Mouse (Mus musculus): ENCODE results near the gene Cpm. TPM values are rescaled to one million over a fixed set of nuclear protein-coding genes. Genes with fewer than 3 reads are reported as not detected.

The Cpm gene
- polyA plus RNA-seq, 1 experiment = 11.8 TPM

GRCm38 (mm10) chr10:117642491-117643262, 13.4 kb downstream of the Cpm start:
- WGBS = 94% methylated on average over 15 of the region's 15 CpGs
- no peak for DNase-seq (ENCODE audit: low read depth, low spot score)

- DNase-seq (ENCODE audit: low read depth, low spot score) = no peak
- 80% methylated on average over 6 of the region's 6 CpGs for WGBS
These were observed 14.0 kb downstream of the Cpm start for GRCm38 (mm10) chr10:117643302-117643701.

GRCm38 (mm10) chr10:117643711-117644428, 14.6 kb downstream of the Cpm start:
- 63% methylated on average over 12 of the region's 12 CpGs for WGBS
- DNase-seq (ENCODE audit: low read depth, low spot score) = no peak

- DNase-seq (ENCODE audit: low read depth, low spot score) = no peak
- 15% methylated on average over 8 of the region's 8 CpGs for WGBS
These were observed 15.1 kb downstream of the Cpm start for GRCm38 (mm10) chr10:117644429-117644748.

GRCm38 (mm10) chr10:117644828-117645227, 15.5 kb downstream of the Cpm start:
- WGBS = 79% methylated on average over 11 of the region's 11 CpGs
- no peak for DNase-seq (ENCODE audit: low read depth, low spot score)

GRCm38 (mm10) chr10:117645487-117645964, 16.2 kb downstream of the Cpm start:
- WGBS = 89% methylated on average over 7 of the region's 7 CpGs
- DNase-seq (ENCODE audit: low read depth, low spot score) = no peak

GRCm38 (mm10) chr10:117646482-117647157, 17.3 kb downstream of the Cpm start:
- 93% methylated on average over 5 of the region's 5 CpGs for WGBS
- no peak for DNase-seq (ENCODE audit: low read depth, low spot score)

- 81% methylated on average over 13 of the region's 13 CpGs for WGBS
- DNase-seq (ENCODE audit: low read depth, low spot score) = no peak
These were observed 17.8 kb downstream of the Cpm start for GRCm38 (mm10) chr10:117647158-117647505.

GRCm38 (mm10) chr10:117647964-117648472, 18.7 kb downstream of the Cpm start:
- 90% methylated on average over 2 of the region's 2 CpGs for WGBS
- no peak for DNase-seq (ENCODE audit: low read depth, low spot score)

- WGBS = 71% methylated on average over 3 of the region's 3 CpGs
- DNase-seq (ENCODE audit: low read depth, low spot score) = no peak
These were observed 19.3 kb downstream of the Cpm start for GRCm38 (mm10) chr10:117648643-117649042.

GRCm38 (mm10) chr10:117649292-117650041, 20.2 kb downstream of the Cpm start:
- WGBS = 83% methylated on average over 11 of the region's 11 CpGs
- no peak for DNase-seq (ENCODE audit: low read depth, low spot score)

- 72% methylated on average over 12 of the region's 12 CpGs for WGBS
- DNase-seq (ENCODE audit: low read depth, low spot score) = no peak
These were observed 20.8 kb downstream of the Cpm start for GRCm38 (mm10) chr10:117650042-117650655.

GRCm38 (mm10) chr10:117650725-117651124, 21.4 kb downstream of the Cpm start:
- no peak for DNase-seq (ENCODE audit: low read depth, low spot score)
- 89% methylated on average over 7 of the region's 7 CpGs for WGBS

GRCm38 (mm10) chr10:117651587-117652377, 22.5 kb downstream of the Cpm start:
- no peak for DNase-seq (ENCODE audit: low read depth, low spot score)

GRCm38 (mm10) chr10:117652378-117652774, 23.1 kb downstream of the Cpm start:
- DNase-seq (ENCODE audit: low read depth, low spot score) = no peak
- whole genome bisulfite sequencing = 91% methylated on average over 4 of the region's 4 CpGs

More at GRCm38 (mm10) chr10:117651587-117652377, 22.5 kb downstream of the Cpm start:
- WGBS = 77% methylated on average over 10 of the region's 10 CpGs

GRCm38 (mm10) chr10:117652930-117653778, 23.9 kb downstream of the Cpm start:
- 83% methylated on average over 8 of the region's 8 CpGs for WGBS
- no peak for DNase-seq (ENCODE audit: low read depth, low spot score)

- WGBS = 91% methylated on average over 7 of the region's 7 CpGs
- DNase-seq (ENCODE audit: low read depth, low spot score) = no peak
These were observed 24.5 kb downstream of the Cpm start for GRCm38 (mm10) chr10:117653779-117654173.
